Mouse (Mus musculus) neutrophil, adult 5-6 weeks (primary cell): ENCODE data around the gene Opn1sw. TPM values are rescaled to one million over a fixed set of nuclear protein-coding genes. Genes with fewer than 3 reads are reported as not detected.
"Not testable (repeated sequence)": the region's sequence is repeated elsewhere in the genome, so short reads cannot be mapped to it uniquely, and the experiment has no call there.

Source experiments
- ATAC-seq: fragments of 151-379, 151-347 bp; 2 replicates; pipeline ENCODE4 v1.8.0; 2017; ENCODE audit warnings: mild to moderate bottlenecking, moderate TSS enrichment; ENCODE audit not compliant: insufficient number of reproducible peaks, poor library complexity, low FRiP score, severe bottlenecking; ENCODE audit errors: extremely low read depth
- total RNA-seq: library from RNA; stranded (forward); fragments of 200-1000 nt; gene quantifications from 2 replicates; pipeline ENCODE4 v1.2.3, GENCODE M21; 2017

Opn1sw gene
- total RNA-seq, 1 experiment from 2014 or later: not detected

DNA sequence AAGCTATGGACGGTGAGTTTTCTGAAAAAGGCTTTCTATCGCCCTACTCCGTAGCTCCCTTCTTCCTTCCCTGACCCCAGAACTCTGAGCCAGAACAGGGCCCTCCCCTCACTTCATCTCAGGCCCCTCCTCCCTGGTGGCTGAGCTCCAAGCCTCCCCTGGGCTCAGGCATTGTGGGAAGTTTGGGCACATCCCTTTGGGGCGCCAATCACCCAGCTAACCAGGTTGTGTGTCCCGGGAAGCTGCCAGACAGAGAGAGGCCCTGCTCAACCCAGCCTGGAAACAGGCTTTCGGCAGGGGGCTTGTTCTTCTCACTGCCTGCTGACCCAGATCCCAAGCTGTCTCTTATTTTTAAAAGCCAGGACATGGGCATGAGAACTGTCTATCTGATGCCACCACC, 9.3 kb upstream of the Opn1sw start:
- ATAC-seq: no peak

- ATAC-seq: no peak
Measured at GRCm38 (mm10) chr6:29396714-29397540, 8.7 kb upstream of the Opn1sw start.

- ATAC-seq: no peak
Measured at GRCm38 (mm10) chr6:29395910-29396713, 7.8 kb upstream of the Opn1sw start, which contains the start of gene Ccdc136. Gene Ccdc136 (plus strand): TSS chr6:29396309.

- ATAC-seq: no peak
Measured at GRCm38 (mm10) chr6:29394286-29394685, 6.0 kb upstream of the Opn1sw start.

- ATAC-seq: no peak
Measured at GRCm38 (mm10) chr6:29391802-29392201, 3.5 kb upstream of the Opn1sw start.

GRCm38 (mm10) chr6:29391241-29391640, 3.0 kb upstream of the Opn1sw start:
- ATAC-seq: not testable (repeated sequence)

GRCm38 (mm10) chr6:29390500-29390899, 2.2 kb upstream of the Opn1sw start:
- ATAC-seq: not testable (repeated sequence)

GRCm38 (mm10) chr6:29389425-29389824, 1.2 kb upstream of the Opn1sw start:
- ATAC-seq: no peak

DNA sequence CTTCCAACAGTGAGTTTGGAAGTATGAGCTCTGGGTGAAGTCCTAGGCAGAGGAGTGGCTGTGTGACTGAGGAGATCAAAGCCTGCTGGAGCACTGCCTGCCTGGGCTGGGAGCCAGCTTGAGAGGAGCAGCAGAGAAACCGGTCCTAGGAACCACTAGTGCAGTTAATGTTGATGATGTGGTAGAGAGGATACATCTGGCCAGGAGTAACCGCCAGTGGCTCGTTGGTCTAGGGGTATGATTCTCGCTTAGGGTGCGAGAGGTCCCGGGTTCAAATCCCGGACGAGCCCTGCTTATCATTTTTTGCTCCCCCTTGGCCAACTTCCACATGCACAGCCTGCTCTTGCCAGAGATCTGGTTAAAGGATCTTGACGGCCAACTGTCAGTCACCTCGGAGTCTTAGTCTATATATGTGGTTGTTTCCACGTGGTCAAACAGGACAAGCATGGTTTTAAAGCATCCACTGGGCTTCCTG, 375 bp upstream of the Opn1sw start:
- ATAC-seq: no peak

GRCm38 (mm10) chr6:29382442-29382841, 5.8 kb downstream of the Opn1sw start:
- no peak for ATAC-seq

DNA sequence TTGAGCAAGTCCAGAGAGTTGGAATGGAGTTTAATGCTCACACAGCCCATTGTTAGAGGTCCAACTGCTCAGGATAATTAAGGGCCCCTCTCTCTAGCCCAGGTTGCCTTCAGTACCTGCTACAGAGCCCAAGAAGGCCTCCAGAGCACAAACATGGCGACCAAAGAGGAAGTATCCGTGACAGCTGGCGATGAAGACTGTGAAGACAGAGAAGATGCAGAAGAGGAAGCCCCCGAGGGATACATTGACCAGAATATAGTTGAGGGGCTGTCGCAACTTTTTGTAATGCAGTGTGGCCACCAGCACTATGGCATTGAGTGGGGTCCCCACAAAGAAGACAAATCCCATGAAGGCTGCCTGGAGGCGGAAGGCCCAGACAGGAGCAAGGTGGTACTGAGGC, 8.3 kb downstream of the Opn1sw start:
- no peak for ATAC-seq

DNA sequence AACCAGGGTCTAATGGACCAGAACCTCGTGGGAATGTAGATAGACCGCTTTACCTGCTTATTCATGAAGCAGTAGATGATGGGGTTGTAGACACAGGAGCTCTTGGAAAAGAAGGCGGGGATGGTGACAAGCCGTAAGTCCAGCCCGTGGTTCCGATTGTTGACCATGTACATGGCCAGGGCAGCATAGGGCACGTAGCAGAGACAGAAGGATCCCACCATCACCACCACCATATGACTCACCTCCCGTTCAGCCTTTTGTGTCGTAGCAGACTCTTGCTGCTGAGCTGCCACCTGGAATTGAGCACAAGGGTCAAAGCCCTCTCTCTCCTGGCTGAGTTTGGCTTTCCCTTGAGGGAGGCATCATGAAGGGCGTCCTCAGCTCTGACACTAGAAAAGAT, 9.6 kb downstream of the Opn1sw start:
- no peak for ATAC-seq

- no peak for ATAC-seq
Measured at GRCm38 (mm10) chr6:29377386-29377785, 10.9 kb downstream of the Opn1sw start.

DNA sequence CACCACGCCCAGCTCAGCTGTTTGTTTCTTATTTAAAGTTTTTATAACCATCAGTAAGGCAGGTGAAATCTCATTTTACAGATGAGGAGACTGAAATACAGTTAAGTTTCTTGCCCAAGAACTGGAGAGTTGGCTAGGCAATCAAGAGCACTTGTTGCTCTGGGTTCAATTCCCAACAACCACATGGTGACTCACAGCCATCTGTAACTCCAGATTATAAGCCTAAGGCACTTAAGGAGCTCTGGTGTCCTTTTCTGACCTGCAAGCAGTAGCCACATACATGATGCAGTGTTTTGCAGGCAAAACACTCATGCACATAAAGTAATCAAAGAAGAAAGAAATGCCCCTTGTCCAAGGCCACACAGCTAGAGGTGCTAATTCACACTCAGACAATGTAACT, 23.0 kb downstream of the Opn1sw start:
- no peak for ATAC-seq

- no peak for ATAC-seq
Measured at GRCm38 (mm10) chr6:29363129-29363515, 25.1 kb downstream of the Opn1sw start.

- ATAC-seq: no peak
Measured at GRCm38 (mm10) chr6:29362246-29363128, 25.8 kb downstream of the Opn1sw start.

DNA sequence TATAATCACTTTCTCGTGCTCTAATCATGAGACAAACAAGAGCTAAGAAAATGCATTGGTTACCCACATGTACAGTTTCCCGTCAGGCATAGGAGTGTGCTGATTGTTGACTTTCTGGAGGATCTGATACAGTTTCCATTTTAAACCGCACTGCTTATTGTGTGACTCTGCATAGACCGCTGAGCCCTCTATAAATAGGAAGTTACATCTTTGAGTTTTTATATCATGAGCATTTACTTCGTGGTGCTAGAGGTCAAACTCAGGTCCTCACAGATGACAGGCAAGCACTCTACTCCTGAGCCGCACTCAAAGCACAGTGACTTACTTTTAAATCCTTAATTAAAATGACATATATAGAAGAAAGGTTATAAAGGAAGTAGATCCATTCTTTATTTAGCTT, 28.1 kb downstream of the Opn1sw start:
- ATAC-seq: no peak

GRCm38 (mm10) chr6:29359386-29359785, 28.9 kb downstream of the Opn1sw start:
- no peak for ATAC-seq

- no peak for ATAC-seq
Measured at GRCm38 (mm10) chr6:29352816-29353215, 35.5 kb downstream of the Opn1sw start.
